Mouse (Mus musculus) kidney, adult 2 months (tissue): ENCODE results near the gene Tex29.

Experiments
- CTCF ChIP-seq: fragments of 200-500 bp; conservative IDR thresholded peaks from 2 replicates; pipeline ENCODE4 v1.5.1; 2011; ENCODE audit warnings: low read depth, mild to moderate bottlenecking, control low read depth, low read length, moderate library complexity, mixed read lengths; ENCODE audit not compliant: insufficient read depth, insufficient read length
- POLR2A ChIP-seq: fragments of 200-500 bp; IDR thresholded peaks from one replicate; pipeline ENCODE4 v1.6.1; 2011; ENCODE audit warnings: low read depth, low read length, control low read depth

- TF ChIP-seq CTCF (no peak), POLR2A (no peak)
Measured at GRCm38 (mm10) chr8:11794956-11795355, 45.3 kb upstream of the Tex29 start.
